7 mouse cellular contexts compared by ENCODE assay signal in the genomic region with DNA sequence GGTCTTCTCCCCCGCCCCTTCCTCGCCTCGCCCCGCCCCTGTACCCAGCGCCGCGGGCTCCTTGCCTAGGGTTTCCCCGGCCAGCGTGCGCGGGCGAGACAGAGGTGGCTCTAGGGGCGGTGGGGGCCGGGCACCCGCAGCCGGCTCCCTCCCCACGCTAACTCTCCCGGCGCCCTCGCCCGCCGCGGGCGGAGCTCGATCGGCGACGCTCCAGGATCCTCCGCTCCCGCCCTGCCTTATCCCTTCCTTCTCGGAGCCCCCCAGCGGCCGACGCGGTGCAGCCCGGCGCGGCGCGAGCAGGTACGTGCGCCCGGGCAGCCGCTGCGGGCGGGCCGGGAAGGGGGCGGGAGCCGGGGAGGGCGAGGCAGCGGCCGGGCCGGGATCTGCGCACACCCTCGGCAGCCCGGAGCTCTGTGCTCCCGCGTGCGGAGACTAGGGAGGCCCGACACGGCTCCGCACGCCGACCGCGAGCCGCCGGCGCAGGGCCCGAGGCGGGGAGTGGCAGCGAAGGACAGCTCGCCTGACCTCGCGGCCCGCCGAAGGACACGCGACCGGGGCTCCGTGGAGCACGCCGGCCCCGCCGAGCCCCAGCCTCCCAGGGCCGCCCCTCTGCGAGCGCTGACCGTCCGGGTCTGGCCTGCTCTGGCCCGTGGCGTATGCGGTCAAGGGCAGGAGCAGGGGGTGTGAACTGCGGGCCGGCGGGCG. TPM values are rescaled to one million over a fixed set of nuclear protein-coding genes. Genes with fewer than 3 reads are reported as not detected.
A peak's percentile ranks its signal among the peaks of the same experiment; 100 is the strongest.
DNase-seq lines count a peak whose midpoint lies in the region; ATAC-seq lines count a peak whose summit lies in the region.

No protein-coding gene starts in this region.

- H3K36me3 ChIP-seq in forebrain, embryonic 14.5 days (ENCODE audit: control insufficient read depth, insufficient read depth, low read length): peaks cover 12% of the 10 kb centered on the region
- H3K36me3 ChIP-seq in hindbrain, embryonic 13.5 days: peaks cover 19% of the 10 kb centered on the region

- peak overlapping the region; percentile 52; the same call in 1 of the 2 replicates for H3K27ac ChIP-seq in forebrain, embryonic 14.5 days (ENCODE audit: low read depth, low read length)
- H3K27ac ChIP-seq in hindbrain, embryonic 13.5 days: peak overlapping the region; percentile 83

- H3K9ac ChIP-seq in forebrain, embryonic 14.5 days (ENCODE audit: low read length): peak overlapping the region; percentile 95
- H3K9ac ChIP-seq in hindbrain, embryonic 13.5 days: peak overlapping the region; percentile 94

- H3K4me1 ChIP-seq in forebrain, embryonic 14.5 days (ENCODE audit: control insufficient read depth, insufficient read depth, low read length): peaks cover 10% of the 10 kb centered on the region
- peaks cover 33% of the 10 kb centered on the region for H3K4me1 ChIP-seq in hindbrain, embryonic 13.5 days (replicated peaks)

- under 1% methylated on average over 67 of the region's 97 CpGs for WGBS in forebrain, embryonic 14.5 days
- under 1% methylated on average over 69 of the region's 97 CpGs for WGBS in hindbrain, embryonic 13.5 days

- no peaks in the 10 kb centered on the region for H3K9me3 ChIP-seq in forebrain, embryonic 14.5 days (replicated peaks; ENCODE audit: control insufficient read depth, low read length)
- no peaks in the 10 kb centered on the region for H3K9me3 ChIP-seq in hindbrain, embryonic 13.5 days

- peak overlapping the region; percentile 75 for H3K4me3 ChIP-seq in forebrain, embryonic 14.5 days (ENCODE audit: low read depth, low read length)
- H3K4me3 ChIP-seq in hindbrain, embryonic 13.5 days: peak overlapping the region; percentile 85

- DNase-seq in R1 (ENCODE audit: low read depth, low spot score): peak; percentile 49
- peak; percentile 75 for DNase-seq in forebrain, embryonic 14.5 days (ENCODE audit: low spot score)
- DNase-seq in layer of hippocampus, postnatal 25 days (ENCODE audit: extremely low spot score in 1 of 2, low spot score in 1 of 2): peak; percentile 37 to 41
- peak; percentile 62 for DNase-seq in right cerebral cortex, postnatal 14 days

- peak; percentile 59 for ATAC-seq in cerebellum, adult (ENCODE audit: insufficient number of reproducible peaks, low FRiP score, low TSS enrichment)
- peak; percentile 92 for ATAC-seq in forebrain, embryonic 14.5 days
- ATAC-seq in hindbrain, embryonic 13.5 days (ENCODE audit: low FRiP score): peak; percentile 86
- peak; percentile 64 for ATAC-seq in megakaryocyte progenitor cell, adult 5-6 weeks (replicated peaks; ENCODE audit: poor library complexity)

- H3K4me2 ChIP-seq in forebrain, embryonic 14.5 days (ENCODE audit: low read length): peak overlapping the region; percentile 88
- H3K4me2 ChIP-seq in hindbrain, embryonic 13.5 days: peak overlapping the region; percentile 90

- H3K27me3 ChIP-seq in forebrain, embryonic 14.5 days (replicated peaks; ENCODE audit: control insufficient read depth, insufficient read depth, low read length): no peaks in the 10 kb centered on the region
- peaks cover 19% of the 10 kb centered on the region; the same call in 1 of the 2 replicates for H3K27me3 ChIP-seq in hindbrain, embryonic 13.5 days

RNA-seq across cellular contexts. Expression of a gene that starts 0.5 kb away (rescaled TPM):
- polyA plus RNA-seq in forebrain, embryonic 14.5 days (2014; fragmentation: Nextera tagmentation; extraction: Ambion mirVana): 17.3 and 19.7 TPM in 2 replicates
- 20.6 and 22.1 TPM in 2 replicates for polyA plus RNA-seq in hindbrain, embryonic 13.5 days (2015; fragmentation: Nextera tagmentation; extraction: Ambion mirVana)
- total RNA-seq in layer of hippocampus, postnatal 25 days (2021): 1 to 10 TPM; 4.6 to 4.7 TPM
- total RNA-seq in megakaryocyte progenitor cell, adult 5-6 weeks (2015): not detected in 2 replicates
- not detected in 2 replicates for total RNA-seq in megakaryocyte progenitor cell, adult 5-6 weeks (2017)

RNA-seq across cellular contexts. Expression of a gene that starts 34.0 kb away (rescaled TPM):
- 0.17 TPM in 1 of 2 replicates, not detected in the other for polyA plus RNA-seq in forebrain, embryonic 14.5 days (2014; fragmentation: Nextera tagmentation; extraction: Ambion mirVana)
- polyA plus RNA-seq in hindbrain, embryonic 13.5 days (2015; fragmentation: Nextera tagmentation; extraction: Ambion mirVana): 0.19 TPM in 1 of 2 replicates, not detected in the other
- 1 to 10 TPM in 1 of 2 experiments, under 1 TPM in 1; 0.89 to 1.2 TPM for total RNA-seq in layer of hippocampus, postnatal 25 days (2021)
- total RNA-seq in megakaryocyte progenitor cell, adult 5-6 weeks (2015): not detected in 2 replicates
- total RNA-seq in megakaryocyte progenitor cell, adult 5-6 weeks (2017): not detected in 2 replicates

RNA-seq across cellular contexts. Expression of a gene that starts 41.7 kb away (rescaled TPM):
- 59.4 and 60.2 TPM in 2 replicates for polyA plus RNA-seq in forebrain, embryonic 14.5 days (2014; fragmentation: Nextera tagmentation; extraction: Ambion mirVana)
- polyA plus RNA-seq in hindbrain, embryonic 13.5 days (2015; fragmentation: Nextera tagmentation; extraction: Ambion mirVana): 57.7 and 60.8 TPM in 2 replicates
- total RNA-seq in layer of hippocampus, postnatal 25 days (2021): 10 to 100 TPM; 33.3 to 34.0 TPM
- total RNA-seq in megakaryocyte progenitor cell, adult 5-6 weeks (2015): 28.2 and 30.8 TPM in 2 replicates
- 11.6 and 14.5 TPM in 2 replicates for total RNA-seq in megakaryocyte progenitor cell, adult 5-6 weeks (2017)

Comparison
In these comparisons a context has a peak if more than half of its experiments do, and no peak if none do; other contexts are left out.
1. Peak in every context shown above with its lines: DNase-seq, ATAC-seq, H3K4me3 ChIP-seq and H3K27ac ChIP-seq.
2. RNA of a gene that starts 0.5 kb away (total RNA-seq): 4.6 to 4.7 TPM in layer of hippocampus, postnatal 25 days; not detected in megakaryocyte progenitor cell, adult 5-6 weeks; every median in the first group is over 4 times any median in the second.